Mouse (Mus musculus) retina, postnatal 1 day (tissue): ENCODE measurements at regions not wholly inside any gene's neighbourhood (a gene's known extent, or its start where the extent isn't known, plus 50 kb on each side); places are given as distances from the start of the nearest gene placed in this dataset.

Experiments
- DNase-seq: peaks from one replicate; pipeline ENCODE4 v3.0.0-alpha.2; 2012

DNA sequence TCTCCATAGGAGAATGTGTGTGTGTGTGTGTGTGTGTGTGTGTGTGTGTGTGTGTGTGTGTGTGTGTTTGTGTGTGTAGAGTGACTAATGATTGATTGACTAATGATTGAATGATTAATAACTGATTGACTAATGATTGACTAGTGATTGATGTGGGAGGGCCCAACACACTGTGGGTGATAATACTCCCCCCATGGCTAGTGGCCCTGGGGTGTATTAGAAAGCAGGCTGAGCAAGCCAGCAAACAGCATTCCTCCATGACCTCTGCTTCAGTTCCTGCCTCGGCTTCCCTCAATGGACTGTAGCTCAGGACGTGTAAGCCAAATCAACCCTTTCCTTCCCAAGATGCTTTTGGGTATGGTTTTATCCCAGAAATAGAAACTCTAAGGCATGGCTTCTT, 114.1 kb upstream of the Rreb1 start:
- DNase-seq = no peak

GRCm38 (mm10) chr13:37666207-37667003, 111.8 kb upstream of the Rreb1 start:
- DNase-seq = no peak

DNA sequence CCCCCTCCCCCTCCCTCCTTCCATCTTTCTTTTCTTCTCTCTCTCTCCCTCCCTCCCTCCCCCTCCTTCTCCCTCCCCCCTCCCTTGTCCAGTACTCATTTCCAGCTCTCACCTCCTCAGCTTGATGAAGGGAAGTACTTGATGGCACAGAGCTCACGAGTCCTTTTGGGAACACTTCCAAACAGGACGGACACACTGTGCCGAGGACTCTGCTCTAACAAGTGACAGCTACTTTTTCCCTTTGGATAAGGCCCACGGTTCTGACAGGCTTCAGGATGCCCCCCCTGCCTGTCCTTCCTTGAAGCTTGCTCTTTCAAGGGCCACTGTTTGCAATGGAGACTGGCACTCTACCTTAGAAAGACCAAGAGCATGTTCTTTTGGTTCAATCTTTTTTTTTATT, 110.8 kb upstream of the Rreb1 start:
- no peak for DNase-seq

DNA sequence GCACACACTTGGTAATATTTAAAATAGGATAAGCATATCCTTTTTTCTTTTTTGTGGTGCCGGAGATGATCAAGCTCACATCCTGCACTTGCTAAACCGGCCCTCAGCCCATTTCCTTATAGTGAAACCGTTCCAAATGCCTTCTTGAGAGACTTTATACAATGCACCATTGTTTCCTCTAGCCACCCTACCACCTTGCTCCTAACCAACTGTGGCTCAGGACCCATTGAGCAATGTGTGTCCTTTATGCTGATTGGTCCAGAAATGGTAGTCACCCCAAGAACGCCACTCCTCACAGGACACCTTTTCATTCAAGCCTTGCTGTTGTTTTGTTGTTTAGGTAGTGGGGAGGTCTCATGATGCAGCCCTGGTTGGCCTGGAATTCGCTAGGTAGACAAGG, 110.3 kb upstream of the Rreb1 start:
- no peak for DNase-seq

GRCm38 (mm10) chr13:37671109-37671508, 107.1 kb upstream of the Rreb1 start:
- no peak for DNase-seq

DNA sequence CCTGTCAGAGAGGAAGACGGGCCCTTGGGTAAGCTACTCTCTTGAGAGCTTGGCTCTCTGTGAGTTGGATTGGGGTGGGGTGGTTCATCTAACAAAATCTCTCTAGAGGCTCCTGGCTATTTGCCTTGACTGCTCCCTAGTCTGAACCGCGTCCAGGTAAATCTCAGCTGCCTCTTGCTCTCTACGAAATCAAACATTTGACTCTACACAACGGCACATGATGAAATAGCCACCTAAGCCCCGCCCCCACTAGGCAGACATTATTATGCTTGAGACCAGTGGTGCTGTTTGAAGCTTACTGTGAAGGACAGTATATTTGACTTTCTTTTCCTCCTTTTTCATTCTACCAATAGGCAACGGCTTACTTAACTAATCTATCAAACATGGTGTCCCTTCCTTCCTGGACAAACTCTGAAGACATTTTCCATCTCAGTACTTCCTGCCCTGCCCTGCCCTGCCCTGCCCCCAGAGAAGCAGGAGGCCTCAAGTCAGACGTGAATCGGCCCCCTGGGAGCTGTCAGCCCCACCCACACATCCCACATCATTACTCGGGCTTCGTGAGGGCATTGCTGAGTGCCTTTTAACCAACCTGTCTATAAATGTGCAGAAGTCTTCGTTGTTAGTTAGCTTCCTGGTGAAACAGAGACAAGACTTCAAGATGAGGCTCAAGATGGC, 103.4 kb upstream of the Rreb1 start:
- DNase-seq = no peak

DNA sequence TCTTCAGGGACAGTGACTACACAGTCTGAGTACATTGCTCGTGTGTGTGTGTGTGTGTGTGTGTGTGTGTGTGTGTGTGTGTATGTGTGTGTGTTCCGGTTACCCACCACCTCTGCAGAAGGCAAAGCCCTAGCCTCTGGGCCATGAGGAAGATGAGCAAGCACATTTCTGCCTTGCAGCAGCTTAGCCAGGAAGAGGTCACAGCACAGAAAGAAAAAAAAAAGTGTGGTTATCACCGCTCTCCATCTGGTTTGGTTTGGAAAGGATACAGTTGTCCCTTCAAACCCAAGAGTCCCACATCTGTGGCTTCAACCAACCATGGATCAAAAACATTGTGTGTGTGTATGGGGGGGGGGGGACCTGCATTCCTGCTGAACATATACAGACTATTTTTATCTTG, 102.5 kb upstream of the Rreb1 start:
- no peak for DNase-seq

GRCm38 (mm10) chr13:37676912-37677311, 101.3 kb upstream of the Rreb1 start:
- DNase-seq = no peak

DNA sequence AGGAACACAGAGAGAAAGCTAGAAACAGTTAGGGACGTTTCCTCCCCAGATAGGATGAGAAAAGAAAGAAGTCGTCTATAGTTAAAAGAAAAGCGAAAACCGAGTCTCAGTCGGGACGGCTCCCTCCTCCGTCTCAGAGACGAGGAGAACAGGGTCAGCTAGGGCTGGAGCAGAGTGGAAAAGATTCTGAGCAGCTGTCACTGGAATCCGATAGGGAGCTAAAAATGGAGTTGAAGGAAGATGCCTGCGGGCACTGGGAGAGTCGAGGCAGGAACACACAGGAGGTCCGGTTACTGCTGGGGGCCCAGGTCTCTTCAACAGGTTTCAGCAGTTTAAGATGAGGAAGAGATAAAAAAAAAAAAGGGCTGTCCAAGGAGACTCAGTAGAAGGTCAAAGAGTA, 99.9 kb upstream of the Rreb1 start:
- no peak for DNase-seq

DNA sequence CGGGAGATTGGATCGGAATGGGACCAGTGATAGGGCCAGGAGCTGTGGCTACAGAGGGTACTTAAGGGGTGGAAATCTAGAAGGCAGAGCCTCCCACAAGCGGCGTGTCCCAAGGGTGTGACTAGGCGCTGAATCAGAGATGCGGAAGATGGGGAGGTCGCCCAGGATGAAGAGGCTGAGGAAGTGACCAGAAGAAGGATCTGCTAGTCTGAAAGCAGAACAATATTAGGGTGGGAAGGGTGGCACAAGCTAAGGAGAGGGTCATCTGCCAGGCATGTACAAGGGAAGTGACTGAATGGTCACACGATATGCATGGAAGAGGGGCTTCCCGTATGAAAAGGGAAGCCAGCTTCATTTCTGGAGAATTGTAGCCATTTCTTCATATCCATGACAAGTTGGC, 99.4 kb upstream of the Rreb1 start:
- no peak for DNase-seq

GRCm38 (mm10) chr13:37680837-37681619, 97.2 kb upstream of the Rreb1 start:
- DNase-seq = peak; percentile 78

DNA sequence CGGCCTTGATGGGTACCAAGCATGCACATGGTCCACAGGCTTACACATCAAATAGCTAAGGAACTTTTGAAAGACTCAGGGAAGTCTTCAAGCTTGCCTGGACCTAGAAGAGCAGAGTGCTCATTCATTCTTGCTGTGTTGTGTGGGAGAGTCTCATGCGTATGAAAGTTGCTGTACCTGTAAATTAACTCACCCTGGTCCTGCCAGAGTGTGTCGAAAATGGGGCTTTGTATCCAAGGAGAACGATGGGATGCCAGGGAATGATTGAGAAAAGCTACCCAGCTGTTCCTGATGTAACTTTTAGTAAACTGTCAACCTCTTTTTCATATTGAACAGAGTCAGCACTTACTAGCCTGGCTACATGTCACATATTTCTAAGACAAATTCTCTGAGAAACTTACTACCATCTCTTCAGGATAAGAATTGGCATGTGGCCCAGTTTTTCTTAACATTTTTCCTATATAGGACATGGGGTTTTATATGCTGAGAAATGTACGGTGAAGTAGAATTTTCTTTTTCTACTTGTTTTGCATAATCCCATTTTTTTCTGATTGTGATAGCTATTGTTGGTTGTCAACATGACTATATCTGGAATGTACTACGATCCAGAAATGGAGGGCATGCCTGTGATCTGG, 95.0 kb upstream of the Rreb1 start:
- no peak for DNase-seq

DNA sequence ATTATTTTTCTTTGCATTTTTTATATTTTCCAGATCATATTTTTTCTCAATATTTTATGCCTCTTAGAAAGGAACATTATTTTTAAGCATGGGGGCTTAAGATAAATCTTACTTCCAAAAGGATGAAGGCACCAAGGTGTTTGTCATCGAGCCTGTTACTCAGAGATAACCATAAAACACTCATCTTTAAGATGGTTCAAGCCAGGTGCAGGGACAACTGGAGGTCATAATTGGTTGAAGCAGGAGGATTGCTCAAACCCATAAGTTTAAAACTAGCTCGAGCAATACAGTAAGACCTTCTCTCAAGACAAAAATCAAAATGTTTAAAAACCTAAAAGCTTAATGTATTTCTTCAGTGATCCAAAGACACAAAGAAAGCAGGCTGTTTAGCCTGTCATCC, 92.6 kb upstream of the Rreb1 start:
- DNase-seq = no peak

GRCm38 (mm10) chr13:37686109-37686508, 92.1 kb upstream of the Rreb1 start:
- no peak for DNase-seq

GRCm38 (mm10) chr13:37689127-37689777, 88.9 kb upstream of the Rreb1 start:
- DNase-seq = no peak

DNA sequence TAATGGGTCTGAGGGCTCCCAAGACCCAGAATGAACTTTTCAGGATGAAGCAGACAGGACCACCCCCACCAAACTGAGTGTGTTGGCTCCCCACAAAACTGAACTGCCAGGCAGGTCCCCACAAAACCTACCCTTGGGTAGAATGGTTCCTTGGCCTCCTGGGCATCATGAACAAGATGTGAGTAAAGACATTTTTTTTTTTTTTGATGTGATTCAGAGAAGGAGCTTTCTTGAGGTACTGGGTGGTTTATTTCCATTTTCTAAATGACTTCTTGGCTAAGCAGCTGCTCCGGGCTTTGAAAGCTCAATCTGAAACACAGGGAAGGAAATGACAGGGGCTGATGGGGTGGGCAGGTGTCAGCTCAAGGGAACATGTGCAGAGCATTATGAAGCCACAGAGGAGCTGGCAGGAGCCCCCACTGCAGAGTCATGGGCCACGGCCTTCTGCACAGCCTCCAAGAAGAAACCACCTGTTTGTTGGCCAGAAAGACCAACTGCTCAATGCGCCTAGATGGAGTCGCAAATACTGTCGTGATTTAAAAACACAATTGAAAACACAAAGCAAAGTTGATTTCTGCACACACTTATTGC, 86.2 kb upstream of the Rreb1 start:
- no peak for DNase-seq

GRCm38 (mm10) chr13:37693617-37694016, 84.6 kb upstream of the Rreb1 start:
- DNase-seq = no peak

- DNase-seq = no peak
These were observed 73.7 kb upstream of the Rreb1 start for GRCm38 (mm10) chr13:37704475-37704874.

- DNase-seq = no peak
These were observed 72.7 kb upstream of the Rreb1 start for GRCm38 (mm10) chr13:37705482-37705881.

DNA sequence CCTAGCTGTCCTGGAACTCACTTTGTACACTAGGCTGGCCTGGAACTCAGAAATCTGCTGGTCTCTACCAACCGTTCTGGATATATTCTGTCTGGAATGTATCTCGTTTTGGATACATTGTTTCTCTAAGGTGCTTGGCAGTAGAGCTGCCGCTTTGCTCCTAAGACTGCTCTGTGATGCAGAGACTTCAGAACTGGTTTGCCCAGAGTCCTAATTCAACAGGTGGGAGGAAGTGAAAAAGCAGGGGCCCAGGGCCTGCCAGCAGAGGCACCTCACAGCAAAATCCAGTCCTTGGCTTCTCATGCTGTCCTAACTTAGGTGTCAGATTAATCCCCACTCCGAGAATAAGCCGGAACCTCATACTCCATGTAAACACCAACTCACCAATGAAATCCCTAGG, 67.3 kb upstream of the Rreb1 start:
- no peak for DNase-seq

DNA sequence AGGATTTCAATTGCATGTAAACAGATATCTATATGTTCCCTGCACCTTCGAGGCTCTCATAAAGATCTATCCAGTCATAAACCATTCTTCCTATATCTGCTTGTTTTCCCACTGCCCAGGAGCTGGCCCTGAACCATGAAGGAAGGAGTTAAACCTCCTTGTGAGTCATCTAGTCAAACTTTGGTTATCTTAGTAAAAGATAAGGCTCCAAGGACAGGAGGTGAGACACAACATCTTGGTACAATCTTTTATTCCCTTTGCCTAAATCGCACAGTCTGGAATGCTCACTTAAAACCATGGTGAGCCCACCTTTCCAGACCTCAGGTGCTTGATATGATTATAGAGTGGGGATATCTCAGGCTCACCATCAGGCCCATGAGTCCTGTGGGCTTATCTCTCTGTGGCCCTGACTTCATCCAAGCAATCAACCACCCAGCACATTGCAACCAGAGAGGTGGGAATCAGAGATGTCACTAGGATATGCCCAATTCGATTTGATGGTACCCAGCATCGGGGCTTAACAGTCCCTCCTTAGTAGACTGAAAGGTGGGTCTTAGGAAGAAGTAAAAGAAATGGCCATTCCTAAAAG, 65.2 kb upstream of the Rreb1 start:
- no peak for DNase-seq
